Mouse (Mus musculus) midbrain, postnatal 0 days (tissue): ENCODE measurements around the gene Rnf150. TPM values are rescaled to one million over a fixed set of nuclear protein-coding genes. Genes with fewer than 3 reads are reported as not detected.

Source experiments
- ATAC-seq: fragments of 200-750 bp; cut with Nextera tagmentation; 2 replicates; pipeline ENCODE4 v1.8.0; 2017; ENCODE audit warnings: moderate number of reproducible peaks, mild to moderate bottlenecking, moderate TSS enrichment, moderate library complexity; ENCODE audit not compliant: low FRiP score
- DNase-seq: peaks from one replicate; pipeline ENCODE4 v3.0.0-alpha.2; 2015; ENCODE audit warnings: low spot score
- H3K27ac ChIP-seq: fragments of 300-500 bp; sonication (generic); 2 replicates; pipeline ENCODE4 v1.5.1; 2014; ENCODE audit warnings: low read depth, mild to moderate bottlenecking, low read length, mixed read lengths
- H3K27me3 ChIP-seq: fragments of 300-500 bp; sonication (generic); 2 replicates; pipeline ENCODE4 v1.6.1; 2014; ENCODE audit warnings: low read length, control low read depth, mixed read lengths; ENCODE audit not compliant: insufficient read depth
- H3K36me3 ChIP-seq: fragments of 300-500 bp; sonication (generic); 2 replicates; pipeline ENCODE4 v1.6.1; 2014; ENCODE audit warnings: low read length, control low read depth, mixed read lengths; ENCODE audit not compliant: insufficient read depth
- H3K4me1 ChIP-seq: fragments of 300-500 bp; sonication (generic); 2 replicates; pipeline ENCODE4 v1.6.1; 2014; ENCODE audit warnings: mild to moderate bottlenecking, control low read depth, antibody characterized with exemption, low read length, mixed read lengths; ENCODE audit not compliant: insufficient read depth
- H3K4me2 ChIP-seq: fragments of 300-500 bp; sonication (generic); 2 replicates; pipeline ENCODE4 v1.6.1; 2014; ENCODE audit warnings: low read depth, mild to moderate bottlenecking, low read length, mixed read lengths; ENCODE audit not compliant: poor library complexity, severe bottlenecking
- H3K4me3 ChIP-seq: fragments of 300-500 bp; sonication (generic); 2 replicates; pipeline ENCODE4 v1.5.1; 2014; ENCODE audit warnings: low read depth, mild to moderate bottlenecking, low read length, moderate library complexity
- H3K9ac ChIP-seq: fragments of 300-500 bp; sonication (generic); replicated peaks from 2 replicates; pipeline ENCODE4 v1.6.1; 2014; ENCODE audit warnings: mild to moderate bottlenecking, low read length, moderate library complexity, mixed read lengths; ENCODE audit not compliant: poor library complexity, severe bottlenecking
- H3K9me3 ChIP-seq: fragments of 300-500 bp; sonication (generic); 2 replicates; pipeline ENCODE4 v1.6.1; 2016; ENCODE audit warnings: low read length, control low read depth
- CTCF ChIP-seq: IDR thresholded peaks from 2 replicates; pipeline ENCODE4 v1.5.1; 2016; ENCODE audit warnings: antibody characterized with exemption, mild to moderate bottlenecking
- WGBS: fragments of 180-500 bp; shearing (Covaris S2); extraction: QIAGEN DNeasy Blood & Tissue Kit; methylation state at CpG from one replicate; pipeline ENCODE4 v1.1.7; 2014; 5-methylcytosine and 5-hydroxymethylcytosine counted together
- polyA plus RNA-seq: library from polyadenylated mRNA; unstranded; fragments of >200 nt; fragmentation: Nextera tagmentation; extraction: Ambion mirVana; gene quantifications from 2 replicates; pipeline ENCODE4 v1.2.1, GENCODE M21; 2015
- total RNA-seq: library from RNA; depleted of rRNA; stranded (reverse); fragments of >200 nt; gene quantifications from 2 replicates; pipeline ENCODE4 v1.2.3, GENCODE M21; 2014

Rnf150 gene
- total and polyA plus RNA-seq, 2 experiments from 2014 or later = 1.9 to 12.6 TPM

DNA sequence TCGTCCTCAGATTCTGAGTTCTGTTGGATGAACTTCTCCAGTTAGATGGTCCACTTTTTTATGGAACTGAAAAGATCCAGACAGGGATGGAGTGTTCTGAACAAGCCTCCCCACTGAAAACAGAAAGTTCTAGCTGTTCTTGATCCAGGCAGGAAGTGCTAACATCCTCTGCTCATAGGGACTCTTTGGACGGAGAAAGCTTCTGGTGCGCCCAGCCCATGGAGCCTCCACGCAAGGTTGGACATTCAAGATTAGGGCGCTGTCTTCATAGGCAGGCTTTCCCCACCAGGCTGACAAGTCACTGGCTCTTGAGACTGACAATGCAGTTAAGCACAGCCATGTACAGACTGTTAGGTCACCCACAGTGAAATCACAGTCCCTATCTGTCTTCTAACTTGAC is 172.0 kb downstream of the Rnf150 start:
- Histone ChIP-seq H3K4me2 (no peak overlapping the region), H3K4me1 (no peaks in the 10 kb centered on the region), H3K9me3 (no peaks in the 10 kb centered on the region), H3K27ac (no peak overlapping the region), H3K4me3 (no peak overlapping the region), H3K9ac (no peak overlapping the region), H3K36me3 (no peaks in the 10 kb centered on the region), H3K27me3 (no peaks in the 10 kb centered on the region)
- no peak for ATAC-seq
- DNase-seq = no peak
- TF ChIP-seq CTCF = no peak
- WGBS = 94% methylated on average over 5 of the region's 5 CpGs

DNA sequence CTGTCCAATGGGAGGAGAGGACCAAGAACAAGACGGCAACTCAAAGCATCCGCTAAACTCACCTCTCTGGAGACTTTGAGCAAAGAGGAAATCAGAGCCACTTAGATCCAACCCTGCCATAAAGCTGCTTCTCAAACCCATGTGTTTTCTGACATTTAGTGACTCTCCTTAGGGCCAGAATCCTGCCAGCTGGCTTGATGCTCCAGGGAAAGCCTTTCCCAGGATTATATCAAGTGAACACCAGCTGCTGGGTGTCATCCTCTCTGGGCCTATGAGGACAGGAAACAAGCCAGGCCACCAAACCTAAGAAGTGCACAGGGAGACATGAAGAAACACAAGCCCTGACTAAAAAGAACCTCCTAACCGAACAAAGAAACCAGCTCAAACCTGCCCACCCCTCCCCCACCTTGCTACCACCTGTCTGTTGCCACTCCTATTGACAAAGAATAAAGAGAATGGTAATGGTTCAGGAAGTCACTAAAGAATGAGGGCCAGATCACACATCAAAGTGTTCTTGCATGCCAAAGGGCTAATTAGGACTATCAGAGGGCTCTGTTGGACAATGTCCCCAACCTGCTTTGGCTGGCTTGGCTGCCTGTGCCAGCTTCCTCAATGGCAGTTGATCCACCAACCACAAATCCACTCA is 173.5 kb downstream of the Rnf150 start:
- H3K36me3 ChIP-seq = no peaks in the 10 kb centered on the region
- H3K4me1 ChIP-seq = no peaks in the 10 kb centered on the region
- whole genome bisulfite sequencing = 72% methylated on average over 3 of the region's 3 CpGs
- no peak for DNase-seq
- no peak overlapping the region for H3K4me3 ChIP-seq
- no peak for TF ChIP-seq CTCF
- no peaks in the 10 kb centered on the region for H3K9me3 ChIP-seq
- no peak overlapping the region for H3K27ac ChIP-seq
- ATAC-seq = no peak
- H3K9ac ChIP-seq = no peak overlapping the region
- no peaks in the 10 kb centered on the region for H3K27me3 ChIP-seq
- H3K4me2 ChIP-seq = no peak overlapping the region

DNA sequence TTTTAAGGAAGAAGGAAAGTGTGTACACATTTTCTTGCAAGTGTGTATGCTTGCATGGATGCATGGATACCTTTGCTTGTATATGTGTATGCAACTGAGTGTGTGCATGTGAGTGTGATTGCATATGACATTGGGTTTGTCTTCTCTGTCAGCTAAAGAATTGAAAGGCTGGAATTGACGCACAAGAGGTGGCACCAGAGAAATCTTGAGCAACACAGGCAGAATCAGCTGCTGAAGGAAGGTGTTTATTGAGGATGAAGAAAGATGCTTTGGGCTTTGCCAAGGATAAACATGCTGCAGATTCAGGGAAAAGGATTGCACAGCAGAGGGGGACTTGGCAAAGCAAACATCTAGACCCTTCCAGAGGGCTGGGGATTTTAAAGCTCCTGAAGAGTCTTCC is 174.2 kb downstream of the Rnf150 start:
- no peak overlapping the region for H3K27ac ChIP-seq
- H3K4me2 ChIP-seq = no peak overlapping the region
- ATAC-seq = no peak
- H3K36me3 ChIP-seq = no peaks in the 10 kb centered on the region
- no peak for DNase-seq
- 90% methylated on average over 1 of the region's 1 CpGs for WGBS
- H3K4me3 ChIP-seq = no peak overlapping the region
- no peak for TF ChIP-seq CTCF
- no peaks in the 10 kb centered on the region for H3K4me1 ChIP-seq
- H3K9ac ChIP-seq = no peak overlapping the region
- H3K27me3 ChIP-seq = no peaks in the 10 kb centered on the region
- no peaks in the 10 kb centered on the region for H3K9me3 ChIP-seq

DNA sequence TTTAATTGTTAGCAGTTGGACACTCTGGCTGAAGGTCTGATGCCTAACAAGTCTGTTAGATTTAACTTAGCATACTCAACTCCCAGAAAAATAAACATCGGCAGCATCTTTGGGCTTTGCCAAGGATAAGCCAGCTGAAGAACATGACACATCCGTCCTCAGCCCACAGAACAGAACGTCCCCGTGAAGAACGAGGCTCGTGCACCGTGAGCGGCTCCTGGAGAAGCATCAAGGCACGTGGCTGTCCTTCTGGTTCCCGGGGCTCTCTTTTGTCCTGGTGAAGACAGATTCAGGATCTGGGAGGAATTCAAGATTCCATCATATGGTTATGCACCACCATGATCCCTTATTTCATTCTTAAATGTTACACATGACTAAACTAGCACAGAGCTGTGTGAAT is 175.4 kb downstream of the Rnf150 start:
- Histone ChIP-seq H3K4me2 (no peak overlapping the region), H3K36me3 (no peaks in the 10 kb centered on the region), H3K27me3 (no peaks in the 10 kb centered on the region), H3K4me1 (no peaks in the 10 kb centered on the region), H3K9me3 (no peaks in the 10 kb centered on the region), H3K4me3 (no peak overlapping the region), H3K27ac (no peak overlapping the region), H3K9ac (no peak overlapping the region)
- WGBS = 88% methylated on average over 10 of the region's 10 CpGs
- DNase-seq (no peak), ATAC-seq (no peak)
- TF ChIP-seq CTCF = no peak

DNA sequence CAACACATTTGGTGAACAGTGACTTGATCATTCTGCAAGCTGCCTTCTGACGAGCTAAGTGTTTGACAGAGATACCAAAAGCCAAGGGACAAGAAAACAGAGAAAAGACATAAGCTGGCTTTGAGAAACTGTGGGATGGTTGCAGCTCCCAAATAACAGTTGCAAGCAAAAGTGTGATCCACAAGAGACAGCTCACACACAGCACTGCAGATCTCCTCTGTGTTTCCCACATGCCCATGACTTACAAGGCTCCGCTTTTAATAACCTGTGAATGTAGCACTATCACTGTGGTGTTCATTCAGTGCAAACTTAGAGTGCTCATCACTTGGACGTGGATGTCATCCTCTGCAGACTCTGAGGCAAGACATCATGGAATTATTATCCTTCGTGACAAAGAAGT is 178.3 kb downstream of the Rnf150 start:
- no peak overlapping the region for H3K4me2 ChIP-seq
- H3K27ac ChIP-seq = no peak overlapping the region
- no peak overlapping the region for H3K4me3 ChIP-seq
- no peak for TF ChIP-seq CTCF
- no peaks in the 10 kb centered on the region for H3K36me3 ChIP-seq
- no peak overlapping the region for H3K9ac ChIP-seq
- H3K9me3 ChIP-seq = no peaks in the 10 kb centered on the region
- H3K4me1 ChIP-seq = no peaks in the 10 kb centered on the region
- no peak for ATAC-seq
- H3K27me3 ChIP-seq = no peaks in the 10 kb centered on the region
- DNase-seq = no peak
- 79% methylated on average over 4 of the region's 4 CpGs for WGBS

DNA sequence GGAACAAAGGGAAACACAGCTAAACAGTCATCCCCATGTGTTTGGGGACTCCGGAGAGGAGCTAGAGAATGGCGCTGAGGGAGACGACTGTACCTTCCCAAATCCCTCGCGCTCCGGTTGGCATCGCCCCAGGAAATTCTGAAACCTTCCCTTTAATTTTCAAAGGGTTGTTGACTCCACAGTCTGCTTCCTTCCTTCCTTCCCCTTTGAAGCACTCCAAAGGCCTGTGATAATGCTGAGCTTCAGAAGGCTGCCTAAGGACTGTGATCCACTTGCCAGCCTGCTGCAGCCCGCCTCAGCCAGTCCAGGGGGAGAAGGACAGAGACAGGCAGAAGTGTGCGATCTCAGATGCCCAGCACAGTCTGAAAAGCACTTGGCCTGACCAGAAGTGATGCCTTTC is 183.8 kb downstream of the Rnf150 start:
- Histone ChIP-seq H3K4me1 (no peaks in the 10 kb centered on the region), H3K9ac (no peak overlapping the region), H3K4me2 (no peak overlapping the region), H3K27ac (no peak overlapping the region), H3K9me3 (no peaks in the 10 kb centered on the region), H3K27me3 (no peaks in the 10 kb centered on the region), H3K4me3 (no peak overlapping the region), H3K36me3 (no peaks in the 10 kb centered on the region)
- TF ChIP-seq CTCF = no peak
- ATAC-seq = no peak
- no peak for DNase-seq
- 71% methylated on average over 9 of the region's 9 CpGs for WGBS
